Mouse (Mus musculus) spleen, postnatal 14 days (tissue): ENCODE measurements around the gene Cdc14a.
"Not testable (repeated sequence)": the region's sequence is repeated elsewhere in the genome, so short reads cannot be mapped to it uniquely, and the experiment has no call there.

Source experiments
- DNase-seq, 2 experiments: peaks; one replicate each; pipeline ENCODE4 v3.0.0; 2021 to 2022; ENCODE audit warnings: low spot score in 2 of 2

Gene Cdc14a

GRCm38 (mm10) chr3:116373196-116373595, 50.6 kb downstream of the Cdc14a start:
- no peak for DNase-seq

- no peak for DNase-seq
Measured at GRCm38 (mm10) chr3:116368868-116369437, 54.9 kb downstream of the Cdc14a start.

GRCm38 (mm10) chr3:116366125-116366524, 57.7 kb downstream of the Cdc14a start:
- DNase-seq: no peak

- DNase-seq: no peak
Measured at GRCm38 (mm10) chr3:116361906-116362305, 61.9 kb downstream of the Cdc14a start.

GRCm38 (mm10) chr3:116361101-116361500, 62.7 kb downstream of the Cdc14a start:
- no peak for DNase-seq

GRCm38 (mm10) chr3:116357866-116358265, 66.0 kb downstream of the Cdc14a start:
- DNase-seq: no peak

GRCm38 (mm10) chr3:116357180-116357579, 66.7 kb downstream of the Cdc14a start:
- no peak for DNase-seq

- no peak for DNase-seq
Measured at GRCm38 (mm10) chr3:116355026-116355788, 68.6 kb downstream of the Cdc14a start.

- DNase-seq: no peak
Measured at GRCm38 (mm10) chr3:116352486-116352885, 71.3 kb downstream of the Cdc14a start.

GRCm38 (mm10) chr3:116350389-116350967, 73.4 kb downstream of the Cdc14a start:
- DNase-seq: no peak

- not testable (repeated sequence) for DNase-seq
Measured at GRCm38 (mm10) chr3:116347571-116347970, 76.3 kb downstream of the Cdc14a start.

- no peak for DNase-seq
Measured at GRCm38 (mm10) chr3:116345245-116345644, 78.6 kb downstream of the Cdc14a start.

GRCm38 (mm10) chr3:116342251-116342650, 81.6 kb downstream of the Cdc14a start:
- no peak for DNase-seq

GRCm38 (mm10) chr3:116340950-116341624, 82.7 kb downstream of the Cdc14a start:
- peak; percentile 44 to 57 for DNase-seq

GRCm38 (mm10) chr3:116340281-116340680, 83.6 kb downstream of the Cdc14a start:
- DNase-seq: no peak

- DNase-seq: no peak
Measured at GRCm38 (mm10) chr3:116338616-116339015, 85.2 kb downstream of the Cdc14a start.

- no peak for DNase-seq
Measured at GRCm38 (mm10) chr3:116337840-116338239, 86.0 kb downstream of the Cdc14a start.

- no peak for DNase-seq
Measured at GRCm38 (mm10) chr3:116335036-116335435, 88.8 kb downstream of the Cdc14a start.

GRCm38 (mm10) chr3:116333711-116334110, 90.1 kb downstream of the Cdc14a start:
- no peak for DNase-seq

GRCm38 (mm10) chr3:116333229-116333628, 90.6 kb downstream of the Cdc14a start:
- DNase-seq: peak in 1 of 2 experiments; percentile 26

- DNase-seq: peak in 1 of 2 experiments; percentile 43
Measured at GRCm38 (mm10) chr3:116331811-116332464, 91.9 kb downstream of the Cdc14a start.

GRCm38 (mm10) chr3:116329976-116330375, 93.9 kb downstream of the Cdc14a start:
- no peak for DNase-seq
